Mouse (Mus musculus) erythroblast, embryonic 14.5 days (primary cell): ENCODE data around the gene Fgfr2.

ENCODE experiments used
- GATA1 ChIP-seq: IDR thresholded peaks from 2 replicates; pipeline ENCODE4 v1.6.1; 2012; ENCODE audit warnings: low read length, inconsistent platforms, mixed read lengths
- TAL1 ChIP-seq: IDR thresholded peaks from 3 replicates; pipeline ENCODE4 v1.6.1; 2012; ENCODE audit warnings: low read length, inconsistent platforms, mixed read lengths

- TF ChIP-seq TAL1 (no peak), GATA1 (no peak)
Observed at GRCm38 (mm10) chr7:130991174-130991789, 2131.9 kb downstream of the Fgfr2 start.
